In genomic region chr5:27056436-27056835, GRCm38 (mm10) we compare ENCODE assay signal across 20 mouse cellular contexts.
"Had no signal": no experiment of that assay in that cellular context is flagged by ENCODE, and none has a peak within 500 bp of the region (broad histone marks: within the 10 kb centered on the region; RNA-seq: fewer than 3 reads in every experiment).

No protein-coding gene starts in this region.

- H3K9ac ChIP-seq: limb, embryonic 12.5 days; limb, embryonic 15.5 days; liver, embryonic 14.5 days; liver, postnatal 0 days; lung, embryonic 14.5 days; midbrain, embryonic 15.5 days; neural tube, embryonic 12.5 days; neural tube, embryonic 15.5 days had no signal

- H3K4me1 ChIP-seq: limb, embryonic 12.5 days; limb, embryonic 15.5 days; neural tube, embryonic 12.5 days had no signal

- H3K27me3 ChIP-seq: midbrain, embryonic 15.5 days; neural tube, embryonic 12.5 days; neural tube, embryonic 15.5 days had no signal

- H3K36me3 ChIP-seq: limb, embryonic 12.5 days; limb, embryonic 15.5 days; midbrain, embryonic 15.5 days; neural tube, embryonic 12.5 days; neural tube, embryonic 15.5 days had no signal

- ATAC-seq: intestine, postnatal 0 days; liver, postnatal 0 days; lung, postnatal 0 days; midbrain, embryonic 15.5 days had no signal

- H3K4me2 ChIP-seq: limb, embryonic 12.5 days; limb, embryonic 15.5 days; liver, embryonic 11.5 days; lung, embryonic 14.5 days; midbrain, embryonic 15.5 days; neural tube, embryonic 12.5 days; neural tube, embryonic 15.5 days had no signal

- H3K9me3 ChIP-seq: limb, embryonic 12.5 days; limb, embryonic 15.5 days; midbrain, embryonic 15.5 days; neural tube, embryonic 12.5 days; neural tube, embryonic 15.5 days had no signal

- H3K4me3 ChIP-seq: limb, embryonic 12.5 days; limb, embryonic 15.5 days; midbrain, embryonic 15.5 days; neural tube, embryonic 12.5 days; neural tube, embryonic 15.5 days had no signal

- H3K27ac ChIP-seq: limb, embryonic 12.5 days; limb, embryonic 15.5 days; liver, embryonic 14.5 days; macrophage; midbrain, embryonic 15.5 days; neural tube, embryonic 12.5 days; neural tube, embryonic 15.5 days; stomach, postnatal 0 days had no signal

- DNase-seq: left cerebral cortex, postnatal 4 days; liver, postnatal 0 days; lung, embryonic 14.5 days; right cerebral cortex, adult 18-20 months; right cerebral cortex, postnatal 14 days; right cerebral cortex, postnatal 4 days; thymus, adult 2 months; thymus, postnatal 14 days; thymus, postnatal 4 days had no signal
